Mouse (Mus musculus) kidney, postnatal 0 days (tissue): ENCODE measurements around the gene Trim47. TPM values are rescaled to one million over a fixed set of nuclear protein-coding genes. Genes with fewer than 3 reads are reported as not detected.

Experiments
- ATAC-seq: fragments of 200-750 bp; cut with Nextera tagmentation; replicated peaks from 2 replicates; pipeline ENCODE4 v1.8.0; 2017; ENCODE audit warnings: low read depth, moderate number of reproducible peaks, moderate TSS enrichment, moderate library complexity; ENCODE audit not compliant: low FRiP score
- DNase-seq: peaks from one replicate; pipeline ENCODE4 v3.0.0-alpha.2; 2016; ENCODE audit warnings: low spot score
- H3K27ac ChIP-seq: fragments of 300-500 bp; sonication (generic); 2 replicates; pipeline ENCODE4 v1.5.1; 2014; ENCODE audit warnings: mild to moderate bottlenecking
- H3K27me3 ChIP-seq: fragments of 300-500 bp; sonication (generic); 2 replicates; pipeline ENCODE4 v1.6.1; 2014; ENCODE audit warnings: low read length, mixed read lengths; ENCODE audit not compliant: insufficient read depth
- H3K36me3 ChIP-seq: fragments of 300-500 bp; sonication (generic); 2 replicates; pipeline ENCODE4 v1.6.1; 2014; ENCODE audit warnings: low read length, mixed read lengths; ENCODE audit not compliant: insufficient read depth
- H3K4me1 ChIP-seq: fragments of 300-500 bp; sonication (generic); replicated peaks from 2 replicates; pipeline ENCODE4 v1.6.1; 2014; ENCODE audit warnings: antibody characterized with exemption, low read length, mixed read lengths; ENCODE audit not compliant: insufficient read depth
- H3K4me2 ChIP-seq: fragments of 300-500 bp; sonication (generic); 2 replicates; pipeline ENCODE4 v1.6.1; 2014; ENCODE audit warnings: mild to moderate bottlenecking, low read length, moderate library complexity, mixed read lengths
- H3K4me3 ChIP-seq: fragments of 300-500 bp; sonication (generic); replicated peaks from 2 replicates; pipeline ENCODE4 v1.5.1; 2014; ENCODE audit warnings: low read depth, low read length
- H3K9ac ChIP-seq: fragments of 300-500 bp; sonication (generic); 2 replicates; pipeline ENCODE4 v1.6.1; 2014; ENCODE audit warnings: low read depth, low read length
- H3K9me3 ChIP-seq: fragments of 300-500 bp; sonication (generic); replicated peaks from 2 replicates; pipeline ENCODE4 v1.6.1; 2016; ENCODE audit warnings: low read length, inconsistent platforms, mixed read lengths
- CTCF ChIP-seq: IDR thresholded peaks from 2 replicates; pipeline ENCODE4 v1.5.1; 2016; ENCODE audit warnings: antibody characterized with exemption, low read depth, mild to moderate bottlenecking, moderate library complexity
- WGBS: fragments of 180-500 bp; shearing (Covaris S2); extraction: QIAGEN DNeasy Blood & Tissue Kit; methylation state at CpG from one replicate; pipeline ENCODE4 v1.1.7; 2014; 5-methylcytosine and 5-hydroxymethylcytosine counted together
- polyA plus RNA-seq: library from polyadenylated mRNA; unstranded; fragments of >200 nt; fragmentation: Nextera tagmentation; extraction: Ambion mirVana; gene quantifications from 2 replicates; pipeline ENCODE4 v1.2.1, GENCODE M21; 2015

The Trim47 gene
- 40.8 and 41.7 TPM in 2 replicates for polyA plus RNA-seq

- ATAC-seq (peak; percentile 39), DNase-seq (peak; percentile 91)
- Histone ChIP-seq H3K9me3 (no peaks in the 10 kb centered on the region), H3K27ac (peak within 1 kb of the TSS; percentile 1; the same call in 1 of the 2 replicates), H3K27me3 (no peaks in the 10 kb centered on the region), H3K36me3 (peaks cover 9% of the 10 kb centered on the region; the same call in 1 of the 2 replicates), H3K4me3 (0 out of 2 replicates have a peak within 1 kb of the TSS, but pooled peaks have one; percentile 5), H3K4me2 (peak within 1 kb of the TSS; percentile 46), H3K9ac (peak within 1 kb of the TSS; percentile 40; the same call in 1 of the 2 replicates), H3K4me1 (peaks cover 11% of the 10 kb centered on the region)
- 30% methylated on average over 22 of the region's 23 CpGs for WGBS
- peak; percentile 4; the same call in 1 of the 2 replicates for TF ChIP-seq CTCF
These were observed at the start of gene Trim47 for GRCm38 (mm10) chr11:116127156-116127980. Trim47 (minus strand) TSS chr11:116127210.

- 71% methylated on average over 7 of the region's 7 CpGs for WGBS
- no peak for ATAC-seq
- H3K9me3 ChIP-seq = no peaks in the 10 kb centered on the region
- no peak overlapping the region for H3K9ac ChIP-seq
- peaks cover 54% of the 10 kb centered on the region for H3K36me3 ChIP-seq
- H3K27me3 ChIP-seq = no peaks in the 10 kb centered on the region
- no peak for DNase-seq
- H3K4me2 ChIP-seq = no peak overlapping the region
- peak overlapping the region; percentile 88 for H3K27ac ChIP-seq
- TF ChIP-seq CTCF = no peak
- H3K4me1 ChIP-seq = no peaks in the 10 kb centered on the region
- no peak overlapping the region for H3K4me3 ChIP-seq
These were observed 49.0 kb upstream of the Trim47 start for GRCm38 (mm10) chr11:116176010-116176409.

- Histone ChIP-seq H3K9me3 (no peaks in the 10 kb centered on the region), H3K36me3 (peaks cover 47% of the 10 kb centered on the region), H3K27ac (peak overlapping the region; percentile 88), H3K27me3 (no peaks in the 10 kb centered on the region), H3K4me3 (no peak overlapping the region), H3K4me1 (no peaks in the 10 kb centered on the region), H3K4me2 (no peak overlapping the region), H3K9ac (peak overlapping the region; percentile 35; the same call in 1 of the 2 replicates)
- ATAC-seq (peak; percentile 88), DNase-seq (peak; percentile 28)
- no peak for TF ChIP-seq CTCF
- 53% methylated on average over 22 of the region's 22 CpGs for WGBS
These were observed 47.9 kb upstream of the Trim47 start for GRCm38 (mm10) chr11:116174775-116175448.

GRCm38 (mm10) chr11:116171959-116172358 is 44.9 kb upstream of the Trim47 start:
- peaks cover 2% of the 10 kb centered on the region for H3K4me1 ChIP-seq
- H3K27ac ChIP-seq = peak overlapping the region; percentile 73; the same call in 1 of the 2 replicates
- peaks cover 27% of the 10 kb centered on the region; the same call in 1 of the 2 replicates for H3K36me3 ChIP-seq
- ATAC-seq = no peak
- DNase-seq = no peak
- no peak overlapping the region for H3K4me2 ChIP-seq
- no peaks in the 10 kb centered on the region for H3K27me3 ChIP-seq
- no peak overlapping the region for H3K4me3 ChIP-seq
- no peak for TF ChIP-seq CTCF
- H3K9me3 ChIP-seq = no peaks in the 10 kb centered on the region
- 67% methylated on average over 2 of the region's 2 CpGs for WGBS
- H3K9ac ChIP-seq = no peak overlapping the region

- H3K4me3 ChIP-seq = no peak overlapping the region
- no peak for TF ChIP-seq CTCF
- peaks cover 25% of the 10 kb centered on the region; the same call in 1 of the 2 replicates for H3K36me3 ChIP-seq
- no peaks in the 10 kb centered on the region for H3K27me3 ChIP-seq
- H3K9me3 ChIP-seq = no peaks in the 10 kb centered on the region
- H3K4me2 ChIP-seq = no peak overlapping the region
- H3K27ac ChIP-seq = peak overlapping the region; percentile 73
- ATAC-seq (no peak), DNase-seq (no peak)
- no peak overlapping the region for H3K9ac ChIP-seq
- H3K4me1 ChIP-seq = peaks cover 8% of the 10 kb centered on the region
- 77% methylated on average over 5 of the region's 5 CpGs for WGBS
These were observed 43.2 kb upstream of the Trim47 start for GRCm38 (mm10) chr11:116170003-116170800.
